Mouse (Mus musculus) megakaryocyte, embryonic 14.5 days (primary cell): ENCODE data around the gene Pde4d. TPM values are rescaled to one million over a fixed set of nuclear protein-coding genes. Genes with fewer than 3 reads are reported as not detected.

Experiments used
- H3K27me3 ChIP-seq: replicated peaks from 2 replicates; pipeline ENCODE3; 2012; ENCODE audit warnings: inconsistent platforms
- H3K36me3 ChIP-seq: replicated peaks from 2 replicates; pipeline ENCODE3; 2012; ENCODE audit warnings: low read length, inconsistent platforms, mixed read lengths
- H3K4me1 ChIP-seq: 2 replicates; pipeline ENCODE4 v1.6.1; 2012; ENCODE audit warnings: inconsistent platforms
- H3K4me3 ChIP-seq: replicated peaks from 2 replicates; pipeline ENCODE3; 2012; ENCODE audit warnings: moderate library complexity, mild to moderate bottlenecking, inconsistent platforms
- H3K9me3 ChIP-seq: 2 replicates; pipeline ENCODE4 v1.6.1; 2012; ENCODE audit warnings: inconsistent platforms
- FLI1 ChIP-seq: IDR thresholded peaks from 2 replicates; pipeline ENCODE4 v1.6.1; 2012; ENCODE audit warnings: low read length, inconsistent platforms, mixed read lengths
- GATA1 ChIP-seq: IDR thresholded peaks from 3 replicates; pipeline ENCODE4 v1.6.1; 2012; ENCODE audit warnings: mixed read lengths, low read length, inconsistent platforms, borderline replicate concordance
- polyA plus RNA-seq: library from polyadenylated mRNA; stranded (reverse); fragments of >175 nt; gene quantifications from 2 replicates; pipeline ENCODE4 v1.2.3, GENCODE M21; 2012; ENCODE audit warnings: low replicate concordance; ENCODE audit not compliant: insufficient read depth

Pde4d gene
- polyA plus RNA-seq, 1 experiment = 2.8 TPM

GRCm38 (mm10) chr13:109924771-109925170, 1475.0 kb downstream of the Pde4d start:
- Histone ChIP-seq H3K36me3 (peaks cover 5% of the 10 kb centered on the region), H3K9me3 (no peaks in the 10 kb centered on the region), H3K4me3 (no peak overlapping the region), H3K4me1 (peaks cover 49% of the 10 kb centered on the region), H3K27me3 (peaks cover 30% of the 10 kb centered on the region)
- no peak for TF ChIP-seq GATA1
- no peak for TF ChIP-seq FLI1

GRCm38 (mm10) chr13:109926277-109926920, 1476.7 kb downstream of the Pde4d start:
- Histone ChIP-seq H3K4me3 (peak overlapping the region; percentile 33), H3K4me1 (peaks cover 36% of the 10 kb centered on the region)

GRCm38 (mm10) chr13:109927782-109928181, 1478.0 kb downstream of the Pde4d start:
- TF ChIP-seq GATA1 = no peak
- no peak for TF ChIP-seq FLI1
- peaks cover 23% of the 10 kb centered on the region for H3K27me3 ChIP-seq
- peaks cover 24% of the 10 kb centered on the region for H3K4me1 ChIP-seq
- peaks cover 4% of the 10 kb centered on the region for H3K36me3 ChIP-seq
- H3K4me3 ChIP-seq = no peak overlapping the region
- 0 out of 2 replicates have a peak, but pooled peaks cover 2% of the 10 kb centered on the region for H3K9me3 ChIP-seq

More at GRCm38 (mm10) chr13:109926277-109926920, 1476.7 kb downstream of the Pde4d start:
- TF ChIP-seq GATA1 (no peak), FLI1 (no peak)
- Histone ChIP-seq H3K36me3 (peaks cover 2% of the 10 kb centered on the region), H3K9me3 (no peaks in the 10 kb centered on the region), H3K27me3 (peaks cover 23% of the 10 kb centered on the region)

- no peak for TF ChIP-seq GATA1
- no peak for TF ChIP-seq FLI1
- 0 out of 2 replicates have a peak, but pooled peaks cover 2% of the 10 kb centered on the region for H3K9me3 ChIP-seq
- no peaks in the 10 kb centered on the region for H3K27me3 ChIP-seq
- H3K36me3 ChIP-seq = peaks cover 32% of the 10 kb centered on the region
- H3K4me1 ChIP-seq = peaks cover 14% of the 10 kb centered on the region
- H3K4me3 ChIP-seq = no peak overlapping the region
Measured at GRCm38 (mm10) chr13:109932688-109933087, 1482.9 kb downstream of the Pde4d start.

GRCm38 (mm10) chr13:109933554-109933953, 1483.8 kb downstream of the Pde4d start:
- Histone ChIP-seq H3K9me3 (0 out of 2 replicates have a peak, but pooled peaks cover 2% of the 10 kb centered on the region), H3K27me3 (no peaks in the 10 kb centered on the region), H3K4me1 (peaks cover 14% of the 10 kb centered on the region), H3K4me3 (no peak overlapping the region), H3K36me3 (peaks cover 40% of the 10 kb centered on the region)
- TF ChIP-seq FLI1 = no peak
- no peak for TF ChIP-seq GATA1

- TF ChIP-seq GATA1 = no peak
- TF ChIP-seq FLI1 = no peak
- no peaks in the 10 kb centered on the region for H3K27me3 ChIP-seq
- peaks cover 70% of the 10 kb centered on the region for H3K36me3 ChIP-seq
- H3K9me3 ChIP-seq = no peaks in the 10 kb centered on the region
- no peak overlapping the region for H3K4me3 ChIP-seq
- H3K4me1 ChIP-seq = peaks cover 14% of the 10 kb centered on the region
Measured at GRCm38 (mm10) chr13:109936866-109937265, 1487.1 kb downstream of the Pde4d start.

GRCm38 (mm10) chr13:109944822-109945551, 1495.2 kb downstream of the Pde4d start:
- no peaks in the 10 kb centered on the region for H3K27me3 ChIP-seq
- H3K9me3 ChIP-seq = no peaks in the 10 kb centered on the region
- TF ChIP-seq GATA1 = no peak
- no peak for TF ChIP-seq FLI1
- H3K36me3 ChIP-seq = peaks cover 80% of the 10 kb centered on the region
- no peak overlapping the region for H3K4me3 ChIP-seq
- peaks cover 3% of the 10 kb centered on the region; the same call in 1 of the 2 replicates for H3K4me1 ChIP-seq

- Histone ChIP-seq H3K4me3 (no peak overlapping the region), H3K36me3 (peaks cover 81% of the 10 kb centered on the region)
- TF ChIP-seq FLI1 (no peak), GATA1 (no peak)
Measured at GRCm38 (mm10) chr13:109951466-109951865, 1501.7 kb downstream of the Pde4d start.

GRCm38 (mm10) chr13:109954189-109954588, 1504.4 kb downstream of the Pde4d start:
- no peak overlapping the region for H3K4me3 ChIP-seq
- peaks cover 57% of the 10 kb centered on the region for H3K36me3 ChIP-seq
- no peak for TF ChIP-seq FLI1
- TF ChIP-seq GATA1 = no peak

More at GRCm38 (mm10) chr13:109951466-109951865, 1501.7 kb downstream of the Pde4d start:
- Histone ChIP-seq H3K4me1 (no peaks in the 10 kb centered on the region), H3K27me3 (no peaks in the 10 kb centered on the region), H3K9me3 (peaks cover 6% of the 10 kb centered on the region; the same call in 1 of the 2 replicates)

GRCm38 (mm10) chr13:109957953-109958352, 1508.2 kb downstream of the Pde4d start:
- Histone ChIP-seq H3K4me3 (no peak overlapping the region), H3K9me3 (peaks cover 2% of the 10 kb centered on the region; the same call in 1 of the 2 replicates), H3K36me3 (peaks cover 19% of the 10 kb centered on the region), H3K27me3 (no peaks in the 10 kb centered on the region), H3K4me1 (no peaks in the 10 kb centered on the region)
- TF ChIP-seq FLI1 = no peak
- no peak for TF ChIP-seq GATA1

More at GRCm38 (mm10) chr13:109954189-109954588, 1504.4 kb downstream of the Pde4d start:
- no peaks in the 10 kb centered on the region for H3K27me3 ChIP-seq
- peaks cover 6% of the 10 kb centered on the region; the same call in 1 of the 2 replicates for H3K9me3 ChIP-seq
- H3K4me1 ChIP-seq = no peaks in the 10 kb centered on the region
